Mouse (Mus musculus): Measurements from ENCODE around the gene Cep41. TPM values are rescaled to one million over a fixed set of nuclear protein-coding genes. Genes with fewer than 3 reads are reported as not detected.

Cep41 gene
- total RNA-seq, 2 experiments from 2014 or later = 6.1 to 9.6 TPM

DNA sequence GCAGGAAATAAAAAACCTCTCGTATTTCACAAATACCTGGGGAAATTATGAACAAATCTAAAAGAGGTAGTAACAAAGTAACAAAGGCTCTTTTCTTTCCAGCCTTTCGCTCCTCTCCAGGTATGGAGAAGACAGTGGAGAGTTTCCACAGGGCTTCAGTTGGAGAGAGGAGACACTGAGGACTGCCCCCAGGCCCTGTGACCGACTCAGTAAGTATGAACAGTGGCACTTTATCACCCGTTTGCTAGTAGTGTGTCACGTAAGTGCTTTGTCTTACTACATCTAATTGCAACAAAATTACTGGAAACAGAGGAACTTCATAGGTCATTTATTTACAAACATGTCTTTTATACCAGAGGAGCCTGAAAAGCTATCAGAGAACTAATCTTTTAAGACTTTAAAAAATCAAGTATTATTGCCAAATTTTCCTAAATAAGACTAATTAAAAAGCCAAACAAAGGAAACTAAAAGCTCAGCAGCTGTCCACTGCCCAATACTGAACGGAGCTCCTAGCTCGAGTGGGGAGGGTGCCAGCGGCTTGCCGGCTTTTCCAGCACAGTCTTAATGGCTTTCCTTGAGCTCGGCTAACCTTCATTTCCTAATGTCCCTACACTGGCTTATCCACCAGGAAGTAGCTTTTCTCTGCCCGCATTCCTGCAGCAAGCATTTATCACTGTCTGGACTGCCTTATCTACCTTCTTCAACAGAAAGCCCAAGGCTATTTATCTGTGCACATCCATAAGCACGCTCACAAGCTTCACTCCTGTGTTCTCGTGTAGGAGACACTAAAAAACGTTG lies 19.6 kb downstream of the Cep41 start:
- DNase-seq = peak; percentile 36 to 64

GRCm38 (mm10) chr6:30671696-30672095 lies 21.9 kb downstream of the Cep41 start:
- DNase-seq = no peak

- no peak for DNase-seq
Observed at GRCm38 (mm10) chr6:30667585-30667984, 26.0 kb downstream of the Cep41 start.

DNA sequence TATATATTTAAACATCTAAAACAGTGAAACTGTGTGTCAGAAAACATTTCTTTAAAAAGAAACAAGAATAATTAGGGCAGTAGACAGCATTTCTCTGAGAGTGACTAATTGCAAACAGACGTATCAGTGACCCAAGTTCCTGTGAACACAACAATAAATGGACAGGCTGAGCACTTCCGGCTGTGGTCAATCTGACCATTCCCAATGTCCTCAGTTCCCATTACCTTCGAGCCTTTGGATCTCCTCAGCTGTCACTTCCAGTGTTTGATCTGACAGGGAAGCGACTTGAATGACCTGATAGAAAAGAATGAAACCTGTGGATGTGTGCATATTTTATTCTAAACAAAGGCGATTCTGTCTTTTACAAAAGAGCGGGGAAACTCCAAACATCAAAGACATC lies 27.5 kb downstream of the Cep41 start:
- DNase-seq = no peak

DNA sequence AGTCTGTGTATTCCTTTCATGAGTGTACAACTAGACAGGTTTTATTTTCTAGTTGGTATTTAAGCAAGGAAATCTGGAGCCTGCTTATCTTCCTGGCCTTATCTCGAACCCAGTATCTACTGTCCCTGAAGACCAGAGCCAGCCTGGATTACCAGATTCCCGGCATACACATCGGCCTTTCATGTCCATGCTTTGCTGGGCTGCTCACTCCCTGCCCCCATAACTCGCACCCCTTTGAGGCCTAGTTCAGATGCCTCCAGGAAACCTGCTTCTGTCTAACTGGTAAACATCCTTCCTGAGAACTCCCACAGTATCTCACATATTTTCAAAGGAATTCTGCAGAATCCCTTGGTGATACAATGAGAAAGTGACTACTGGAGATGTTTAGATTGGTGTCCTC lies 28.3 kb downstream of the Cep41 start:
- no peak for DNase-seq

DNA sequence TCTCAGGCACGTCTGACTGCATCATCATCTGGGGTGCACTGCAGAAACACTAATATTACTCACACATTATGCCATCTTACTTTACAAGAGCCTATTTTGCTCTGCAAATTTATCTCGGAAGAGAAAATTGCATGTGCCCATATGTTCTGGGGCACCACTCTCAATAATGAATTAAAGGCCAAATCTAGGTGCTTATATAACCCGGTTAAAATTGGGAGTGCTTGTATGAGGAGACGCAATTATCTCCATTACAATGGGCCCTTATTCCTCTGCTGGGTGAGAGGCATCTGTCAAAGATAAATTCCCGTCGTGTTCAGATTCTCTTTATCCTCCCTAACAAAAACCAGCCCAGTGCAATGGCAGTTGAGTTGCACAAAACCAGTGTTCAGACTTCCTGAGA lies 28.8 kb downstream of the Cep41 start:
- DNase-seq = no peak

GRCm38 (mm10) chr6:30658619-30659018 lies 34.9 kb downstream of the Cep41 start:
- DNase-seq = no peak

- DNase-seq = no peak
Observed at GRCm38 (mm10) chr6:30657279-30657678, 36.3 kb downstream of the Cep41 start.

- no peak for DNase-seq
Observed at GRCm38 (mm10) chr6:30654932-30655331, 38.6 kb downstream of the Cep41 start.

- no peak for DNase-seq
Observed at GRCm38 (mm10) chr6:30654402-30654859, 39.1 kb downstream of the Cep41 start.

DNA sequence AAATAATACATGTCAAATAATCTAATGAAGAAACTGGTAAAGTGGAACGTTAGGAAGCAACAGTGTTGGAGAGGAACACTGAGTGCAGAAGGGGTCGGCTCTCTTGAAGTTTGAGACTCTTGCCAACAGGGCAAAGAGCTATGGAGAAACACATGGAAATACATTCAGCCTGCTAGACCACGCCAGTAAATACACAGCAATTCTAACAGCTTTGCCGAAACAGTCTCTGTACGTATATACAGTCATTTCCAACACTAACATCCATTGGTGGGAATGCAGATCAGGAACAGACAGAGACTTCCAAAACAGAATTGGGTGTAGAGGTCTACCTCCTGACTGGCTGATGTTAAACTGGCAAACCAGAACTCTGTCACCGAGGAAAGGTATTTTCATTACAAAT lies 40.0 kb downstream of the Cep41 start:
- no peak for DNase-seq

DNA sequence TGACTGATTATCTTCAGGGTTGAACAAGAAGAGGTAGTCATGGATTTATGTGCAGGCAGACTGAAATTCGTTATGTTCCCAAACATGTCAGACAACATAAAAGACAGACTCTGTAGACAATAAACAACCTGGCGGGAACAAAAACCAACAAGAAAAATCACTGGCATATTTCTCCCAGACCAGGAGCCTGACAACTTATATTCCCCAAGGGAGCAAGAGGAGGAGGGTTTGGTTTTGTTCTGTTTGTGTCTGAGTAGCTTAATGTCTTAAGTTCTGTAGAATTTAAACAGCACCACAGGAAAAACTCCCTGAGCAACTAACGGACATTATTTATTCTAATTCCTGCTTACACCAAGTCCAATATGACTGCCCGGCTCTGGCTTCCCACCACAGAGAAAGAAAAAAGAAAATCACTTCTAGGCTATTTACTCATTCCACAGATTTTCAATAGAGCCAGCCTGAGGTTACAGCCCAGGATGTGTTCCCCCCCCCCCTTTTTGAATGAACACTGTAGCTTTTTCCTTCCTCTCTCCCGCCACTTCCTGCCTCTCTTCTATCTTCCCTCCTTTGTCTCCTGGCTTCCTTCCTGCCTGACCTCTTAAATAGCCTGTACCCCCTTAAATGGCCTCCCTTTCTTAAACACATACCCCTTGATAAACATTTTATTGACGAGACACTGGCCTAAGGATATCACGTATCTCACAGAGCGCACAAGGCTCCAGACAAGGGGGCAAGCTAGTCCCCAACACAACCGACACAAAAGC lies 40.9 kb downstream of the Cep41 start:
- no peak for DNase-seq

- DNase-seq = peak; percentile 26 to 42
Observed at GRCm38 (mm10) chr6:30649651-30650296, 43.8 kb downstream of the Cep41 start.

DNA sequence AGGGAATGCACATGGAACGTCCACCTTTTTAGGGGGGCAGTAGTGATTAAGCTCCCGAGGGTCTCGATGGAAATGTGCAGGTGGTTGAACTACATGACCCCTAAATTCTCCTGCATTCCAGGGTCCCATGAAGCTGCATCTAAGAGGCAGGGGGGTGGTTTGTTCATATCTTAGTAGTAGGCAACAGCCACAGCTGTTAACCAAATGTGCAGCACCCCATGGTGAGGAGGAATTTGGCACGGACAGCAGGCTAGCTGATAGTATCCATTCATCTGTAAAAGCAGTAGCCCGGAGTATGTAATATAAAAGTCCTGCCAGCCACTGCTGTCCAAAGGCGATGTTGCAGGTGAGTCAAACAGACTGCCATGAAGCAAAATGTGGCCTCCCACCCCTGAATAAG lies 48.2 kb downstream of the Cep41 start:
- no peak for DNase-seq

DNA sequence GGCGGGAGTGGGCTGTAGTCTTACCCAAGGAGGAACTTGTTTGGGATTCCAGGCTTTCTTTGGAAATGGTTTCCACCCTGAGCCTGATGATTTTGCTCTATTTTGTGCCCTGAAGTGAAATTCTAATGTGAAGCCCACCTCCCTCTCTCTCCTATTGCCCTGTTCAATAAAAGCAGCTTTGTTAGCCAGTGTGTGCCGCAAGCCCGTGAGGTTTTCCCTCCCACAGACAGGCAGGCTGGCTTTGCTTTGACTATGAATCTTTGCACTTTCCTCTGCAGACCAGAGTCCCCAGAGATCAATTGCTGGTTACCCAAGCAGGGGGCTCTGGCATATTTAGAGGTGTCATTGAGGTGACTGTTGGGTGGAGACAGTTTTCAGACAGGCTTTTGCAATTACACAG lies 49.1 kb downstream of the Cep41 start:
- DNase-seq = no peak

GRCm38 (mm10) chr6:30643694-30644460 lies 49.7 kb downstream of the Cep41 start:
- DNase-seq = no peak

GRCm38 (mm10) chr6:30638674-30639268 lies 54.8 kb downstream of the Cep41 start, which contains the start of gene Cpa1:
Gene Cpa1 (plus strand): TSS chr6:30639218.
- DNase-seq = no peak

DNA sequence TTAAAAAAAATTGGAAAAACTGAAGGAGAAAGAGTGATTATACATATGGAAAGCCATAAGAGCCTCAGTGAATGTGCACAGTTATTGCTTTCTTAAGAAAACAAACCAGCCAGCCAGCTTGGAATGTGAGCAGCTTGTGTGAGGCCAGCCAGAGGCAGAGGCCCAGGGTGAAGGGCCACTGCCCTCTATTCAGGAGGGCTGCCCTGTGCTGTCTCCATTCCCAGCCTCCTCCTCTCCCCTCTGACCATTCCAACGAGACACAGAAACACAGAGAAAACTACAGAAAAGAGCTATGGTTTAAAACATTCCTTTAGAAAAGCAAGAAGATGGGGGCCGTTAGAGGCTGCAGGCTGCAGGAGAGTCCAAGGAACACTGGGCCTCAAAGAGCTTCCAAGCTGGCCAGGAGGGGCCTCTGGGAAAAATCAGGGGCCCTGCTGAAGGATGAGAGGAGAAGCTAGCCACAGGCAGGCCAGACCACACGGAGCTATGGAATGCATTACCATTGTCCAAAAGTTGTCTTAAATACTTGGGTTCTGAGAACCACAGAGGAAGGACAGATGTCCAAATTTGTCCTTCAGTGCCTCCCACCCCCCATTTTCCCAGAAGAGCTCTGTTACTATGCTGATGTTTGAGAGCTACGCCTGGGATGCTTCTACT lies 57.2 kb downstream of the Cep41 start:
- DNase-seq = no peak

DNA sequence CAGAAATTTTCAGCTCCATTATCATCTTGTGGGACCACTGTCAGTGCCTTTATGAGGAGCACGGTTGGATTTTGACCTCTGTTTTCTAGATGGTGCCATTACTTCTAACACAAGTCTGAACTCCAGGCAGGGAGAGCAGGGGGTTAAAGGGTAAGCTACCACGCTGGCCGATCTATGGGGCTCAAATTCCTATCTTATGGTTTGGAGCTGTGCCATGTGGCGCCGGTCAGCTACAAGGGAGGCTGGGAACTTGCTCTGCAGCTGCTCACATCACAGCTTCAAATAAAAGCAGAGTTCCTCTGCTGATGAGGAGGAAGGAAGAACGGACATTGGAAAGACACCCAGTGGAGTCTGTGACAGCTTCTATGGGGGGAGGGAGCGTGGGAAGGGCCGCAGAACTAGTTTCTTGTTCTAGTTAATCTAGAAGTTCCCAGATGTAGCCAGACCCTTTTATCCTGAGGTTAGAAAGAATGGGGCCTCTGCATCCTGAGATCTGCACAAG lies 58.1 kb downstream of the Cep41 start:
- no peak for DNase-seq

GRCm38 (mm10) chr6:30629989-30630388 lies 63.6 kb downstream of the Cep41 start:
- DNase-seq = no peak

DNA sequence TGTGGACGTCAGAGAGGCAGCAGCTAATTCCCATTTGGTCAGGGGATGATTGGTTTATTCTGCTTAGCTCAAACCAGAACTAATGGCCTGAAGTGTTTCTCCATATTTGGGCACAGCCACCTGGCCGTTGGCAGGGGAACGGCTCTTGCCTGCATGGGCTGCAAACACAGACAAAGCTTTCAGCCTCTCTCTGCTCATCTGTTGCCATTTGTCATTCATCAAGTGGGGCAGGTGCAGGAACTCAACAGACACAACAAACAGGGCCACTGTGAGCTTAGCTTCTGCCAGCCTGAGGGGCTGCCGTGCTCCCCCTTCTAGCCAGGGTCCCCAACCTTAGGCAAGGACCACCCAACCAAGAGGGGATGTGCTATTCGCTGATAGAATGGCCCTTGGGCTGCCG lies 65.4 kb downstream of the Cep41 start:
- no peak for DNase-seq
